Mouse (Mus musculus) c-Kit-negative CD71-positive TER-119-positive erythroid progenitor cells, embryonic 14.5 days (primary cell): ENCODE data around the gene Ppp1r1b.

ENCODE experiments used
- DNase-seq: peaks from one replicate; pipeline ENCODE4 v3.0.0-alpha.2; 2013; ENCODE audit warnings: low read depth, low spot score

Ppp1r1b gene

DNA sequence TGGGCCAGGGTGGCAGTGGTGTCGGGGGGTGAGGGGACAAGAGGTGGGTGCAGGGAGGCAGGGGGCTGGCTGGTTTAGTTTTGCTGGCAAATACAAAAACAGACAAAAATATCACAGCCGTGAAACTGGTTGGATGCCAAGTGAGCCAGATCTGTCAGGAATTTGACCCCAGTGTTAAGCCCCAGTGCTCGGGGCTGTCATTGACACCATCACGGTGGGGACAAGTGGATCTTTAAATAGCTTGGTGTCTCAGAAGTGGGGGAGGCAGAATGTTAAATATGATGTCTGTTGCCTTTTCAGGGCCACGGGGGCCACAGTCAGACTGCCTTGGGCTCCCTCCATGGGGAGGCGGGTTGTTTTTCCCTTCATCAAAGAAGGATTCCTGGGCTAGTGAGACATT lies 46.1 kb downstream of the Ppp1r1b start:
- no peak for DNase-seq

DNA sequence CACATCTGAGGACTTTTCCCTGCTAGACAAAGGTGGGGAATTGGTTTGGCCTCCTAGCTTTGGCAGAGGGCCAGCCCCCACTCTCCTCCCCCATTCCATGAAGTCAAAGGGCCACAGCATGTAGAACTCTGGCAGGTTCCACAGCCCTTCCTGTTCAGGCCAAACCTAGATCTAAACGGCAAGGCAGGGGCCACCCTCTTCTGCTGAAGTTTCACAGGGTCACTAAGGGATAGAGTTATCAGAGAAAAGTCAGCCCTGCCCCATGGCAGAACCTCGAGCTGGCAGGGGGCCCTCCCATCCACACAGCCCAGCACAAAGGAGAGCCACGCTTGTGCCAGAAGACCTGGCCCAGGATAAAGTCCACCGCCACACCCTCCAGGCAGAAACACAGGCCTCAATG lies 46.8 kb downstream of the Ppp1r1b start:
- DNase-seq: no peak

DNA sequence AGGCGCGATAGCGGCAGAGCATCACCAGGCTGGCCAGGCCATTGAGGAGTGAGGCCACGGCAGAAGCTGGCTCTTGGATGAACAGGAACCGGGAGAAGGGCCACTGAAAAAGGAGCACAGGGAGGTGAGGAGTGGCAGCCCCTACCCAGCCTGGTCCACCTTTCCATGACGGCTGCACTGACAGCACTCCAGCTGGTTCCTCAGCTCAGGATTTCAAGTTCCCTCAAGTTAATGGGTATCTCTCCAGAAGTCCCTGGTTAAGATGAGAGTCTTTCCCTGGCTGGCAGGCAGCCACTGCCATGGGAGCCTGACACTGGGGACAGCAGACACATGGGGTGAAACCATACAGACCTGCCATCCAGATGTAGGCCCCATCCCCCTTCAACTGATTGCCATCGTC lies 49.7 kb downstream of the Ppp1r1b start:
- DNase-seq: no peak

DNA sequence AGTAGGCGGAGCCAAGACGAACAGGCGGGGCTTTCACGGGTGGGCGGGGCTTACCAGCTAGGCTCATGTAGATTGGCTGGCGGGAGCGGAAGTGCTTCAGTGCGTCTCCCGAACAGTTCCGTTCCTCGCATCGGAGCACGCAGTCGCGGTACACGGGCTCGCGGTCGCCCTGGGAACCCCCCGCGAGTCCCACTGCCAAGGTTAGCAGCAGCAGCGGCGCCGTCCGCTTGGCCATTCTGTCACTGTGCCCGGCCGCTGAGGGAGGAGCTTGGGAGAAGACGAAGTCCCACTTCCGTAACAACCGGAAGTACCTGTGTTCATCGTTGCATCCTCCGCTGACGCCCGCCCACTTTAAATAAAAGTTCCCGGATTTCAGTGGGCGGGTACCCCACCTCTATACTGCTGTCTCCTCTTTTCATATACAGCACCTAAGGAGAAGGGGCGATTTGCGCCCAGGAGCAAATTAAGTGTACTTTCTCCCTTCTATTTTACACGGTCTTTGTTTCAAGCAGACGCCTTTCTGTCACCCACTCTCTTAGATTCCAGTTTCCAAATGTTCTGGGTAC lies 52.0 kb downstream of the Ppp1r1b start, which contains the start of gene Pgap3:
Gene Pgap3 (minus strand): TSS at position 330 of the 566 bp plus-strand sequence.
- DNase-seq: peak; percentile 78

GRCm38 (mm10) chr11:98400816-98401215 lies 52.6 kb downstream of the Ppp1r1b start:
- DNase-seq: no peak

GRCm38 (mm10) chr11:98406621-98407020 lies 58.4 kb downstream of the Ppp1r1b start:
- no peak for DNase-seq
